Mouse (Mus musculus) heart, embryonic 13.5 days (tissue): Measurements from ENCODE around the gene Tarsl2. TPM values are rescaled to one million over a fixed set of nuclear protein-coding genes. Genes with fewer than 3 reads are reported as not detected.

Experiments used
- ATAC-seq: fragments of 200-750 bp; cut with Nextera tagmentation; 2 replicates; pipeline ENCODE4 v1.8.0; 2017; ENCODE audit warnings: moderate TSS enrichment; ENCODE audit not compliant: insufficient number of reproducible peaks, low FRiP score, low TSS enrichment; ENCODE audit errors: extremely low read depth
- H3K27ac ChIP-seq: fragments of 300-500 bp; sonication (generic); replicated peaks from 2 replicates; pipeline ENCODE4 v1.5.1; 2015; ENCODE audit warnings: moderate library complexity, mild to moderate bottlenecking, inconsistent platforms
- H3K27me3 ChIP-seq: fragments of 300-500 bp; sonication (generic); replicated peaks from 2 replicates; pipeline ENCODE4 v1.6.1; 2015; ENCODE audit warnings: mild to moderate bottlenecking, inconsistent platforms
- H3K36me3 ChIP-seq: fragments of 300-500 bp; sonication (generic); 2 replicates; pipeline ENCODE4 v1.6.1; 2015; ENCODE audit warnings: mild to moderate bottlenecking, inconsistent platforms
- H3K4me1 ChIP-seq: fragments of 300-500 bp; sonication (generic); 2 replicates; pipeline ENCODE4 v1.6.1; 2015; ENCODE audit warnings: inconsistent platforms
- H3K4me2 ChIP-seq: fragments of 300-500 bp; sonication (generic); 2 replicates; pipeline ENCODE4 v1.6.1; 2015; ENCODE audit warnings: inconsistent platforms, mild to moderate bottlenecking, moderate library complexity
- H3K4me3 ChIP-seq: fragments of 300-500 bp; sonication (generic); 2 replicates; pipeline ENCODE4 v1.5.1; 2015; ENCODE audit warnings: moderate library complexity, mild to moderate bottlenecking, inconsistent platforms
- H3K9ac ChIP-seq: fragments of 300-500 bp; sonication (generic); 2 replicates; pipeline ENCODE4 v1.6.1; 2015; ENCODE audit warnings: inconsistent platforms, mild to moderate bottlenecking, moderate library complexity
- H3K9me3 ChIP-seq: fragments of 300-500 bp; sonication (generic); 2 replicates; pipeline ENCODE4 v1.6.1; 2016; ENCODE audit warnings: inconsistent platforms
- WGBS: fragments of 180-500 bp; shearing (Covaris S2); methylation state at CpG from one replicate; pipeline ENCODE4 v1.1.7; 2015; ENCODE audit warnings: mixed read lengths; 5-methylcytosine and 5-hydroxymethylcytosine counted together
- polyA plus RNA-seq: library from polyadenylated mRNA; unstranded; fragments of >200 nt; fragmentation: Nextera tagmentation; extraction: Ambion mirVana; gene quantifications from 2 replicates; pipeline ENCODE4 v1.2.1, GENCODE M21; 2015

Gene Tarsl2
- polyA plus RNA-seq, 1 experiment from 2014 or later = 14.7 TPM

GRCm38 (mm10) chr7:65737286-65738040, 92.8 kb downstream of the Tarsl2 start:
- ATAC-seq = no peak

More at GRCm38 (mm10) chr7:65737286-65738040, 92.8 kb downstream of the Tarsl2 start:
- Histone ChIP-seq H3K4me1 (peaks cover 8% of the 10 kb centered on the region), H3K27ac (no peak overlapping the region), H3K27me3 (peaks cover 7% of the 10 kb centered on the region; the same call in 1 of the 2 replicates), H3K4me2 (no peak overlapping the region), H3K9me3 (no peaks in the 10 kb centered on the region), H3K36me3 (no peaks in the 10 kb centered on the region), H3K9ac (no peak overlapping the region), H3K4me3 (no peak overlapping the region)
- WGBS = 53% methylated on average over 12 of the region's 12 CpGs

Other genes with a start within 250 kb of the Tarsl2 start
- 21.2 and 21.9 TPM in 2 replicates for gene Tjp1, start 117.1 kb upstream of the Tarsl2 start, polyA plus RNA-seq
- 45.9 and 49.9 TPM in 2 replicates for gene Tm2d3, start 46.3 kb downstream of the Tarsl2 start, polyA plus RNA-seq
- 1.5 and 1.7 TPM in 2 replicates for gene Pcsk6, start 216.8 kb downstream of the Tarsl2 start, polyA plus RNA-seq